Mouse (Mus musculus): Measurements from ENCODE around the gene Tma16. TPM values are rescaled to one million over a fixed set of nuclear protein-coding genes. Genes with fewer than 3 reads are reported as not detected.

Tma16 gene
- polyA plus RNA-seq (2011; ENCODE audit: insufficient read depth, insufficient read length, low replicate concordance, missing spikeins): 3.3 and 10.2 TPM in 2 replicates

GRCm38 (mm10) chr8:66486084-66486763 is at the start of gene Tma16:
Gene Tma16 (minus strand): TSS chr8:66486530.
- Histone ChIP-seq H3K4me3 (replicated peaks; ENCODE audit: control insufficient read depth, low read depth, low read length) (peak within 1 kb of the TSS; percentile 78), H3K4me1 (ENCODE audit: control insufficient read depth, insufficient read depth, low read length) (no peaks in the 10 kb centered on the region), H3K27ac (ENCODE audit: control insufficient read depth, insufficient read depth, low read depth, low read length, poor library complexity) (no peak within 1 kb of the TSS)
- under 1% methylated on average over 45 of the region's 45 CpGs for WGBS
- TF ChIP-seq CTCF (IDR thresholded peaks at IDR 0.05; ENCODE audit: control insufficient read depth, insufficient read depth, low read length) (no peak), POLR2A (IDR thresholded peaks at IDR 0.05; ENCODE audit: borderline replicate concordance, control insufficient read depth, low read depth, low read length) (peak; percentile 21; the same call in 1 of the 2 replicates)

GRCm38 (mm10) chr8:66520576-66520975 is 34.2 kb upstream of the Tma16 start:
- no peak overlapping the region for H3K27ac ChIP-seq (ENCODE audit: control insufficient read depth, insufficient read depth, low read depth, low read length, poor library complexity)
- no peak for TF ChIP-seq POLR2A (IDR thresholded peaks at IDR 0.05; ENCODE audit: borderline replicate concordance, control insufficient read depth, low read depth, low read length)
- no peak for TF ChIP-seq CTCF (IDR thresholded peaks at IDR 0.05; ENCODE audit: control insufficient read depth, insufficient read depth, low read length)
- no peaks in the 10 kb centered on the region for H3K4me1 ChIP-seq (ENCODE audit: control insufficient read depth, insufficient read depth, low read length)
- H3K4me3 ChIP-seq (replicated peaks; ENCODE audit: control insufficient read depth, low read depth, low read length): no peak overlapping the region

GRCm38 (mm10) chr8:66519149-66519548 is 32.8 kb upstream of the Tma16 start:
- TF ChIP-seq POLR2A (IDR thresholded peaks at IDR 0.05; ENCODE audit: borderline replicate concordance, control insufficient read depth, low read depth, low read length) (no peak), CTCF (IDR thresholded peaks at IDR 0.05; ENCODE audit: control insufficient read depth, insufficient read depth, low read length) (no peak)
- H3K4me3 ChIP-seq (replicated peaks; ENCODE audit: control insufficient read depth, low read depth, low read length): no peak overlapping the region
- no peaks in the 10 kb centered on the region for H3K4me1 ChIP-seq (ENCODE audit: control insufficient read depth, insufficient read depth, low read length)
- 58% methylated on average over 2 of the region's 2 CpGs for WGBS
- no peak overlapping the region for H3K27ac ChIP-seq (ENCODE audit: control insufficient read depth, insufficient read depth, low read depth, low read length, poor library complexity)

GRCm38 (mm10) chr8:66511537-66511936 is 25.2 kb upstream of the Tma16 start, which contains the start of gene Tktl2:
Gene Tktl2 (plus strand): TSS chr8:66511756.
- H3K4me1 ChIP-seq (ENCODE audit: control insufficient read depth, insufficient read depth, low read length): no peaks in the 10 kb centered on the region
- H3K27ac ChIP-seq (ENCODE audit: control insufficient read depth, insufficient read depth, low read depth, low read length, poor library complexity): no peak within 1 kb of the TSS
- 91% methylated on average over 22 of the region's 22 CpGs for WGBS
- H3K4me3 ChIP-seq (replicated peaks; ENCODE audit: control insufficient read depth, low read depth, low read length): no peak within 1 kb of the TSS
- no peak for TF ChIP-seq CTCF (IDR thresholded peaks at IDR 0.05; ENCODE audit: control insufficient read depth, insufficient read depth, low read length)
- TF ChIP-seq POLR2A (IDR thresholded peaks at IDR 0.05; ENCODE audit: borderline replicate concordance, control insufficient read depth, low read depth, low read length): no peak

- Histone ChIP-seq H3K4me1 (ENCODE audit: control insufficient read depth, insufficient read depth, low read length) (no peaks in the 10 kb centered on the region), H3K4me3 (replicated peaks; ENCODE audit: control insufficient read depth, low read depth, low read length) (no peak overlapping the region), H3K27ac (ENCODE audit: control insufficient read depth, insufficient read depth, low read depth, low read length, poor library complexity) (no peak overlapping the region)
- 57% methylated on average over 2 of the region's 2 CpGs for WGBS
- TF ChIP-seq POLR2A (IDR thresholded peaks at IDR 0.05; ENCODE audit: borderline replicate concordance, control insufficient read depth, low read depth, low read length) (no peak), CTCF (IDR thresholded peaks at IDR 0.05; ENCODE audit: control insufficient read depth, insufficient read depth, low read length) (no peak)
These were observed 17.1 kb upstream of the Tma16 start for GRCm38 (mm10) chr8:66503381-66503780.

GRCm38 (mm10) chr8:66496998-66497577 is 10.8 kb upstream of the Tma16 start:
- H3K4me1 ChIP-seq (ENCODE audit: control insufficient read depth, insufficient read depth, low read length): no peaks in the 10 kb centered on the region
- TF ChIP-seq CTCF (IDR thresholded peaks at IDR 0.05; ENCODE audit: control insufficient read depth, insufficient read depth, low read length) (0 out of 2 replicates have a peak, but pooled peaks have one; percentile 12), POLR2A (IDR thresholded peaks at IDR 0.05; ENCODE audit: borderline replicate concordance, control insufficient read depth, low read depth, low read length) (no peak)
- H3K27ac ChIP-seq (ENCODE audit: control insufficient read depth, insufficient read depth, low read depth, low read length, poor library complexity): no peak overlapping the region
- WGBS: 1% methylated on average over 4 of the region's 4 CpGs
- no peak overlapping the region for H3K4me3 ChIP-seq (replicated peaks; ENCODE audit: control insufficient read depth, low read depth, low read length)

- Histone ChIP-seq H3K4me1 (ENCODE audit: control insufficient read depth, insufficient read depth, low read length) (no peaks in the 10 kb centered on the region), H3K27ac (ENCODE audit: control insufficient read depth, insufficient read depth, low read depth, low read length, poor library complexity) (no peak overlapping the region), H3K4me3 (replicated peaks; ENCODE audit: control insufficient read depth, low read depth, low read length) (no peak overlapping the region)
- 6% methylated on average over 8 of the region's 8 CpGs for WGBS
- TF ChIP-seq CTCF (IDR thresholded peaks at IDR 0.05; ENCODE audit: control insufficient read depth, insufficient read depth, low read length): peak; percentile 81
- no peak for TF ChIP-seq POLR2A (IDR thresholded peaks at IDR 0.05; ENCODE audit: borderline replicate concordance, control insufficient read depth, low read depth, low read length)
These were observed 9.4 kb upstream of the Tma16 start for GRCm38 (mm10) chr8:66495726-66496125.

GRCm38 (mm10) chr8:66494496-66494895 is 8.2 kb upstream of the Tma16 start:
- TF ChIP-seq POLR2A (IDR thresholded peaks at IDR 0.05; ENCODE audit: borderline replicate concordance, control insufficient read depth, low read depth, low read length) (no peak), CTCF (IDR thresholded peaks at IDR 0.05; ENCODE audit: control insufficient read depth, insufficient read depth, low read length) (no peak)
- Histone ChIP-seq H3K27ac (ENCODE audit: control insufficient read depth, insufficient read depth, low read depth, low read length, poor library complexity) (no peak overlapping the region), H3K4me3 (replicated peaks; ENCODE audit: control insufficient read depth, low read depth, low read length) (no peak overlapping the region), H3K4me1 (ENCODE audit: control insufficient read depth, insufficient read depth, low read length) (no peaks in the 10 kb centered on the region)
- 61% methylated on average over 2 of the region's 2 CpGs for WGBS
